Mouse (Mus musculus) CD4-positive helper T cell, adult 2 months (primary cell): Measurements from ENCODE around the gene Sypl2.
A peak's percentile ranks its signal among the peaks of the same experiment; 100 is the strongest.

Experiments used
- DNase-seq: peaks from one replicate; pipeline ENCODE4 v3.0.0-alpha.2; 2012; ENCODE audit warnings: low read depth, missing footprints, low spot score

Gene Sypl2

DNA sequence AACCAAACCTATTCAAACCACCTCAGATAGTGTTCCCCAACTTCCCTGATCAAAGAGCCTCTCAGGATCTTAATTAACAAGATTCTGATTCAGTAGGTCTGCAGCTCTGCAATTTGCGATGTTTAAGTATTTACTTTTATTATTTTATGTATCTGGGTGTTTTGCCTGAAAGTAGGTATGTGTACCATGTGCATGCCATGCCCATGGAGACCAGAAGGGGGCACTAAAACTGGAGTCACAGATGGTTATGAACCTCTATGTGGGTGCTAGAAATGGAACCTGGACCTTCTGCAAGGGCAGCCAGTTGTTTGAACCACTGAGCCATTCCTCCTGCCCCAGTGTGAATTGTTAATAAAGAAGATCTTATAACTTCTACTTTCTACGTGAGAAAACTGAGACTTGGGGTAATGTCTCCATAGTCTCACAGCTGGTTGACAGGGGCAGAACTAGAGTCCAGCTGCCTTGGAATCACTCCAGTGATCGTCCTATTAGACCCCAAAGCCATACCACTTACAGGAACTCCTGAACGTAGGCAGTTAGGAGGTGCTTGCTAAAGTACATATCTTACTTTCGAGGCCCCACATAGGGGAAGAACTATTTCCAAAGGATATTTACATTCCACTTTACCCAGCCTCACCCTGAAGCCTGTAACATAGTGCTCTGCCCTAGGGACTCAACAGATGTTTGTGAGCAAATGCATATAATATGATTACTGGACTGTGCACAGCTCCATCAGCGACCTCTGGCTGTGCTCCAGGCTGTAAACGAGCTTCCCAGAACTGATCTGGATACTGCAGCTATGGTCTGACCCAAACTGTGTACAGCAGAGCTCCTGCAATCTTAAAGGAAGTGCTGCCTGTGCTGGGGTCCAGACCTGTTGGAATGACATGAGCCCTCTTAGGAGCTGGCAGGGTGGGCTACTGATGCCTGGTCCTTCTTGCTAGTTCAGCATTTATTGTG, 47.4 kb downstream of the Sypl2 start:
- DNase-seq = no peak

- DNase-seq = no peak
Measured at GRCm38 (mm10) chr3:108174672-108175531, 51.5 kb downstream of the Sypl2 start.

DNA sequence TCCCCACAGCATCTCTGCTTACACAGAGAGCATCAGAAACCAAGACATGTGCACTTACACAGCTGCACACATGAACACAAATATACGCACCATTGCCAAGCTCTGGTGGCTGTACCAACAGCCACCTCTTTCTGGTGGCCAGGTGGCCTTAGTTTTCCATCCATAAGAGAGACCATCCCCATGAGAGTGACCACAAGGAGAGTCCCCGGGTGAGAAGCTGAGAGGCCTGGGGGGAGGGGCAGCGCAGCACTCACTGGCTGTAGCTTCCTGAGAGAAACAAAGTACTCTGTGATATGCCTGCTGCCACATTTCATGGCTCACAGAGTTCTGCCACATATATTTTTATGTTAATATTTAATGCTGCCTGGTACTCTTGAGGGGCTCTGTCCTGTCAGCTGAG, 57.2 kb downstream of the Sypl2 start:
- DNase-seq = no peak

GRCm38 (mm10) chr3:108167499-108167898, 58.9 kb downstream of the Sypl2 start:
- DNase-seq = no peak

- DNase-seq = no peak
Measured at GRCm38 (mm10) chr3:108166486-108167211, 59.8 kb downstream of the Sypl2 start.

DNA sequence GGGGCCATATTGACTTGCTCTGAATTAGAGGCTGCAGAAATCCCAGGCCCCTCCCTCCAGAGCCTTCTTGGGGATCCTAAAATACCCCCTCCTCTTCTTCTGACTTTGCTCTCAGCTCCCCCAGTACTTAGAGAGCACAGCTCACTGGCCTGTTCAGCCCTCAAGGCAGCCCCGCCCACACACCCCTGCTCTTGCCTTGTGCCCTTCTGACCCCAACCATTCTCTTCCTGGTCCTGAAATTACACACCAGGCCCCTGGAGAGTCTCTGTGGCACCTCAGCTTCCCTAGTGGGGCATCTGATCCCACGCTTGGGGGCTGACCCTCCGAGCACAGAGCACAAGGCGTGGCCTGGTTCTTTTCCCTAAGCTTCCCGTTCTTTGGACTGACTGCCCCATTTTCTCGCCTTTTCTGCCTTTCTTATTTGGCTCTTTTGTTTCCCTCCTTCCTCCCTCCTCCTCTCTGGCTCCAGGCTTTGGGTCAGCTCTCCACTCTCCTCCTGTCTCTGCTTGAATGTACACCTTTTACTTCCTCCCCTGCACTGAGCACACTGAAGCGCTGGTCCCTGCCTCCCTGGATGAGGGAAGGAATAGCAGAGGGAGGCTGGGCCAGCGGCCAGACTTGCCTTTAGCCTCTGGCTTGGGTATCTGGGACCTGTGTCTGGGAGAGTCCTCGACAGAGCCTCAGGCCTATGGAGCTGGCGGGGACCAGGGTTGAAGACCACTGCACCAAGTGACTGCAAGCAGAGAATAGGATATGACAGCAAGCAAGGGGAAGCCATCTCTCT, 60.7 kb downstream of the Sypl2 start:
- no peak for DNase-seq

DNA sequence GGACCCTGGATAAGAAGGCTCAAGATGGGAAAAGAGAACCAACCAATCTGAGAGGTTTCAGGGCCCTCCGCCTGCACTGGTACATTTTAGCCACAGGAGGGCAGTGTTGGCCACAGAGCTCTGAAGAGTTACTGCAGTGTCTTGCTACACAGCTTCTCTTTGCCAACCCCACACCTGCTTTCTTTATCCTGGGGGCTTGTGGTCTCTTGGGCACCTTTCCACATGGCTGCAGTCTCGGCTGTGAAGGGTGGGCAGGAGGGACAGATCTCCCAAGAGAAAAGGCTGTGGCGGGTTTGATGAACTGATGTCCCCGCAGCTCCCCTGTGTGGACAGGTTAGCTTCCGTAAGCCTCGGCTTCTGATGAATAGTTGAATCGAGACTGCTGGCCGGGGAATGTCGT, 61.6 kb downstream of the Sypl2 start:
- DNase-seq = peak; percentile 73

DNA sequence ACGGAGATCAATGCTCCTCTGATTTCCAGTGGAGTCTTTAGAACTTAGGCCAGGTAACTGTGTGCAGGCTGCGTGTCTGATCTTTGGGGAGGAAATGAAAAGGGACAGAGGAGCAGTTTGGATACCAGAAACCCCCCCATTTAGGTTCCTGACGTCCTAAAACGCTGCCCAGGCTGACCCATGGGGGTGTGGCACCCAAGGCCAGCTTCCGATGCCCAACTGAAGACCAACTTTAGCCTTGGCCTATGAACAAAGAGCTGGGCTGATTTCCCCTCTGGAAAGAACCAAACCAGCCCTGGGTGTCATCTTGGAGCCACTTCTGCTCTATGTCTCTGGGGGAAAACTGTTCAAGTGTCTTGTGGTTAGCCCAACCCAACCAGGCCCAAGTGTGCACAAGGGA, 62.4 kb downstream of the Sypl2 start:
- no peak for DNase-seq
